Mouse (Mus musculus) cortical plate, adult 2 months (tissue): ENCODE results near the gene C2cd4a.

Source experiments
- CTCF ChIP-seq: fragments of 200-500 bp; IDR thresholded peaks from 2 replicates; pipeline ENCODE4 v1.5.1; 2011; ENCODE audit warnings: mild to moderate bottlenecking, control low read depth, low read length; ENCODE audit not compliant: insufficient read depth; ENCODE audit errors: extremely low read depth
- POLR2A ChIP-seq: fragments of 200-500 bp; IDR thresholded peaks from 2 replicates; pipeline ENCODE4 v1.6.1; 2011; ENCODE audit warnings: mild to moderate bottlenecking, low read length, control low read depth; ENCODE audit not compliant: insufficient read depth; ENCODE audit errors: extremely low read depth

- TF ChIP-seq POLR2A (no peak), CTCF (no peak)
Observed at GRCm38 (mm10) chr9:67813171-67813570, 19.0 kb downstream of the C2cd4a start.
